Mouse (Mus musculus): Measurements from ENCODE around the gene Trnt1. TPM values are rescaled to one million over a fixed set of nuclear protein-coding genes. Genes with fewer than 3 reads are reported as not detected.

The Trnt1 gene
- 27.8 and 33.9 TPM in 2 replicates for total RNA-seq (2014; rRNA removed)
- polyA plus RNA-seq (2015; fragmentation: Nextera tagmentation; extraction: Ambion mirVana) = 56.6 and 56.7 TPM in 2 replicates

DNA sequence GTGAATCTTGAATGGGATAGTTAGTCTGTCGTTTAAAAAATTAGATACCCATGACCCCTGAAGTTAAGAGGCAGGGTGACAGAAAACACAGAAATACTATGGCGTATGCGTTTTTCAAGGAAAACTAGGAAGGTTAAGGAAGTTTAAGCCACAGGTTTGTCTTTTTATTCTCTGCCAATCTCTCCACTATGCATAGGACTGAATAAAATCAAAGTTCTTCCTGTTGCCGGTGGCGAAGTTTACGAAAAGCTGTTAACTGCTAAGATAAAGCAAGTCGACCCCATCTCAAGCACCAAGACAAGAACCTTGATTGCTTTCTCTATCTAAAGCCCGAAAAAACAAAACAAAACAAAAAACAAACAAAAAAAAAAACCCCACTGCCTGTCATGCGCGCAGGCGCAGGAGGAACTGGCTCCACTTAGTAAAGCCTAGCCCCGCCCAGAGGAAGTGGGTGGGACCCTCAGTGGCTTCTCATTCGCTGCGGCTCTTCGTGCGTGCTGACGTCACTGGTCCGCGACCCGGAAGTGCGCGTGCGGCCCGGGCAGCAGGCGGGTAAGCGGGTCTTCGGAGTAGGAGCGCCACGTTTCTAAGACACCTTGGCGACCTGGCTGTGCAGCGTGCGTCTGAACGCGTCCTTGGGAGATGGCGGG is at the start of gene Trnt1:
TSS of gene Trnt1 (plus strand) at position 481 of the 650 bp plus-strand sequence.
- peak; percentile 99 for DNase-seq (ENCODE audit: low spot score)
- 10% methylated on average over 35 of the region's 35 CpGs for WGBS

DNA sequence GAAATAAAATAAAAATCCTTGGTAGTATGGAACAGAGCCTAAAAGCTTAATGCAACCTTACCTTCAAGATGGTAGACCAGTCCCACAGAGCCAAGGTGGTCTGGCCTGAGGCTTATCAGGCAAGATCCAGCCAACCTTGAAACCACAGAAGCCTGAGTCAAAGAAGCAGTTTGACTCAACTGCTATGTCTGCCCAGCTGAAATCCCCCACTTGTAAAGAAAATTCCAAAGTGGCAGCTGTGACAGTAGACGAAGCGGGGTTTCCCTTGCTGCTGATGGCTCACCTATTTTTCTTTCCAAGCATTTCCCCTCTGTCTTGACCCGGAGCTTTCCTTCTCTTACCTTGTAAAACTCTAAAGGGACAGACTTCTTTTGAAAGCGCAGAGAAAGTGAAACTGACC is 43.3 kb upstream of the Trnt1 start:
- Histone ChIP-seq H3K27ac (no peak overlapping the region), H3K36me3 (ENCODE audit: insufficient read depth, low read length) (no peaks in the 10 kb centered on the region), H3K9ac (replicated peaks; ENCODE audit: low read length) (no peak overlapping the region), H3K4me1 (ENCODE audit: insufficient read depth, low read length) (no peaks in the 10 kb centered on the region), H3K27me3 (ENCODE audit: insufficient read depth, low read length) (no peaks in the 10 kb centered on the region), H3K4me2 (ENCODE audit: low read depth, low read length) (no peak overlapping the region), H3K4me3 (ENCODE audit: low read length) (no peak overlapping the region), H3K9me3 (ENCODE audit: low read length) (no peaks in the 10 kb centered on the region)
- DNase-seq (ENCODE audit: low spot score) = no peak
- 94% methylated on average over 4 of the region's 4 CpGs for WGBS
- no peak for TF ChIP-seq CTCF (IDR thresholded peaks at IDR 0.05; ENCODE audit: low read depth)
- no peak for ATAC-seq

More for the DNA sequence above, at the start of gene Trnt1:
- H3K27me3 ChIP-seq (ENCODE audit: insufficient read depth, low read length) = no peaks in the 10 kb centered on the region
- peaks cover 6% of the 10 kb centered on the region; the same call in 1 of the 2 replicates for H3K4me1 ChIP-seq (ENCODE audit: insufficient read depth, low read length)
- H3K4me2 ChIP-seq (ENCODE audit: low read depth, low read length) = peak within 1 kb of the TSS; percentile 99
- peak within 1 kb of the TSS; percentile 56; the same call in 1 of the 2 replicates for H3K27ac ChIP-seq
- H3K36me3 ChIP-seq (ENCODE audit: insufficient read depth, low read length) = 0 out of 2 replicates have a peak, but pooled peaks cover 4% of the 10 kb centered on the region
- H3K9ac ChIP-seq (replicated peaks; ENCODE audit: low read length) = peak within 1 kb of the TSS; percentile 64
- H3K4me3 ChIP-seq (ENCODE audit: low read length) = peak within 1 kb of the TSS; percentile 91
- ATAC-seq = peak; percentile 100
- no peak for TF ChIP-seq CTCF (IDR thresholded peaks at IDR 0.05; ENCODE audit: low read depth)
- H3K9me3 ChIP-seq (ENCODE audit: low read length) = no peaks in the 10 kb centered on the region

DNA sequence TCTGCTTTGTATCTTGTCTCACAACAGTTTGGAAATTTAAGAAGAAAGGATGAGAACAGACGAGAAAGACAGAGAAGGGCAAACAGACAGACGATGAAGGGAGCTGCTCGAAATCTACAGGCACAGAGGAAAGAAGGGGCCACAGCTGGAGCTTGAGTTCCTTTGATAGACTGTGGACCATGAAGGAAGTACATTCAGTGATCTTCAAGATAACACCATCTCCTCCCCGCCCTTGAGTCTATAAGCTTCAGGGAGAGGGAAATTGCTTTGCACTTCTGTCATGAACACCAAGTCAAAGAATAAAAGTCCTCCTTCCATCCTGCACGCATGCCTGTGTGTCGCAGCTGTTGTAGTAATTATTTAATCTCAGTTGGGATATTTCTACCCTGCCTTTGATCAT is 42.8 kb upstream of the Trnt1 start:
- DNase-seq (ENCODE audit: low spot score) = no peak
- 85% methylated on average over 6 of the region's 6 CpGs for WGBS

DNA sequence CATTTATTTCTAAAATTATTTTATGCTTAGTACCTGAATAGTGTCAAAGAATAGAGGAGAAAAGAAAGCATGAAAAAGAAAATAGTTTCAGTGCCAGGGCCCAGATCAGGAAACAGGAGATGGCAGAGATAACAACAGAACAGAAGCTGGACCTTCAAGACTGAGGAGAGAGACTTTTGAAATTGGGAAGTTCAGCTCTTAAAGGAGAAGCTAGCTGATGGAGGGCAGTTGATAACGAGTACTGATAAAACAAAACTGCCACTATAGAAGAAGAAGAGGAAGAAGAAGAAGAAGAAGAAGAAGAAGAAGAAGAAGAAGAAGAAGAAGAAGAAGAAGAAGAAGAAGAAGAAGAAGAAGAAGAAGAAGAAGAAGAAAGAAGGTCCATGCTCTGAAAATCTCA is 41.2 kb upstream of the Trnt1 start:
- Histone ChIP-seq H3K36me3 (ENCODE audit: insufficient read depth, low read length) (no peaks in the 10 kb centered on the region), H3K4me1 (ENCODE audit: insufficient read depth, low read length) (no peaks in the 10 kb centered on the region), H3K4me3 (ENCODE audit: low read length) (no peak overlapping the region), H3K9me3 (ENCODE audit: low read length) (no peaks in the 10 kb centered on the region), H3K27ac (no peak overlapping the region), H3K9ac (replicated peaks; ENCODE audit: low read length) (no peak overlapping the region), H3K27me3 (ENCODE audit: insufficient read depth, low read length) (no peaks in the 10 kb centered on the region), H3K4me2 (ENCODE audit: low read depth, low read length) (no peak overlapping the region)
- ATAC-seq (no peak), DNase-seq (ENCODE audit: low spot score) (no peak)
- TF ChIP-seq CTCF (IDR thresholded peaks at IDR 0.05; ENCODE audit: low read depth) = no peak
- 81% methylated on average over 1 of the region's 1 CpGs for WGBS

More for the DNA sequence above, 42.8 kb upstream of the Trnt1 start:
- H3K4me3 ChIP-seq (ENCODE audit: low read length) = no peak overlapping the region
- ATAC-seq = no peak
- no peak for TF ChIP-seq CTCF (IDR thresholded peaks at IDR 0.05; ENCODE audit: low read depth)
- no peaks in the 10 kb centered on the region for H3K36me3 ChIP-seq (ENCODE audit: insufficient read depth, low read length)
- no peaks in the 10 kb centered on the region for H3K4me1 ChIP-seq (ENCODE audit: insufficient read depth, low read length)
- H3K9me3 ChIP-seq (ENCODE audit: low read length) = no peaks in the 10 kb centered on the region
- no peak overlapping the region for H3K9ac ChIP-seq (replicated peaks; ENCODE audit: low read length)
- no peak overlapping the region for H3K27ac ChIP-seq
- H3K27me3 ChIP-seq (ENCODE audit: insufficient read depth, low read length) = no peaks in the 10 kb centered on the region
- no peak overlapping the region for H3K4me2 ChIP-seq (ENCODE audit: low read depth, low read length)

DNA sequence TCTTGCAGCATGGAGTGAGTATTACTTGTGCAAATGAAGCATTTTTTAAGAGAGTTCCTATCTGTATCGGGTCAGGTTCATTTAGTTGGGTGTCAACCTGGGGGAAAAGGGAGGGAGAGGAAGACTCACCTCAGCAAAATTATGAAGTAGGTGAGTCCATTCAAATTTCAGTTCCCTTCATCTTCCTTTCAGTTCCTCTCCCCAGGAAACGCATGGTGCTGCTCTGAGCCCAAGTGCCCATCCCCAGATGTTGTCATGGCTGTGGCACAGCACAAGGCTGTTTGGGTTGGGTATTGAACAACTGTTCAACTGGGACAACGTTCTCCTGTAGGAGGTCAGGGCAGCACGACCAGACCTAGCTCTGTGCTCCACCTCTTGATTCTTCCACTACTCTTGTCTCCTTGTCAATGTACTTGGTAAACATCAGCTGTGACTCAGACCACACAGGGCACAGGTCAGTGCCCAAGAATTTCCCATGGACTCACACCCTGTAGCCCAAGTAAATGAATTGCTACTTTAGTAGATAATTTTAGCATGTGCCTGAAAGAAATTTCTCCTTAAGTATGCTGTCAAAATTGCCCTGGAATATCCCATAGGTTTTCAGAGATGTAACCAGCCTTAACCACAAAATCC is 39.1 kb upstream of the Trnt1 start:
- WGBS = 78% methylated on average over 4 of the region's 4 CpGs
- Histone ChIP-seq H3K27ac (no peak overlapping the region), H3K4me1 (ENCODE audit: insufficient read depth, low read length) (no peaks in the 10 kb centered on the region), H3K9ac (replicated peaks; ENCODE audit: low read length) (no peak overlapping the region), H3K27me3 (ENCODE audit: insufficient read depth, low read length) (no peaks in the 10 kb centered on the region), H3K4me2 (ENCODE audit: low read depth, low read length) (no peak overlapping the region), H3K36me3 (ENCODE audit: insufficient read depth, low read length) (no peaks in the 10 kb centered on the region), H3K9me3 (ENCODE audit: low read length) (no peaks in the 10 kb centered on the region), H3K4me3 (ENCODE audit: low read length) (no peak overlapping the region)
- ATAC-seq (no peak), DNase-seq (ENCODE audit: low spot score) (no peak)
- no peak for TF ChIP-seq CTCF (IDR thresholded peaks at IDR 0.05; ENCODE audit: low read depth)

DNA sequence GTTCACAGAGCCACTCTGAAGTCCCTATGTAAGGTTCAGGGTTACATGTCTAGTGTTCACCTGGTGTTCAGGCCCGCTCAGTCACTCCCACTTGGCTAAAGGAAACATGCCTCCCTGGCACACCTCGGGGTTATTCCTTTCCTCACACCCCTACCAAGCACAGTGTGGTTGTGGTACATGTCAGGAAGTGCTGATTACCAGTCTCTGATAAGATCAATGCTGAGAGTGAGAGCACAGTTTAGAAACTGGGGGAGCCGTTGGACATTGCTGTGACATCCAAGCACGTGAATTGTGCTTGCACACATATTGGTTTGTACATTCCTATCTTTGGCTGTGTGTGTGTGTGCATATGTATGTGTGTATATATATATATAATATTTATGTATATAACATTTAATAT is 36.4 kb upstream of the Trnt1 start:
- Histone ChIP-seq H3K27me3 (ENCODE audit: insufficient read depth, low read length) (no peaks in the 10 kb centered on the region), H3K36me3 (ENCODE audit: insufficient read depth, low read length) (no peaks in the 10 kb centered on the region), H3K4me3 (ENCODE audit: low read length) (no peak overlapping the region), H3K9me3 (ENCODE audit: low read length) (no peaks in the 10 kb centered on the region), H3K4me2 (ENCODE audit: low read depth, low read length) (no peak overlapping the region), H3K9ac (replicated peaks; ENCODE audit: low read length) (no peak overlapping the region), H3K4me1 (ENCODE audit: insufficient read depth, low read length) (no peaks in the 10 kb centered on the region), H3K27ac (no peak overlapping the region)
- TF ChIP-seq CTCF (IDR thresholded peaks at IDR 0.05; ENCODE audit: low read depth) = no peak
- DNase-seq (ENCODE audit: low spot score) = no peak
- no peak for ATAC-seq
- 90% methylated on average over 4 of the region's 4 CpGs for WGBS

DNA sequence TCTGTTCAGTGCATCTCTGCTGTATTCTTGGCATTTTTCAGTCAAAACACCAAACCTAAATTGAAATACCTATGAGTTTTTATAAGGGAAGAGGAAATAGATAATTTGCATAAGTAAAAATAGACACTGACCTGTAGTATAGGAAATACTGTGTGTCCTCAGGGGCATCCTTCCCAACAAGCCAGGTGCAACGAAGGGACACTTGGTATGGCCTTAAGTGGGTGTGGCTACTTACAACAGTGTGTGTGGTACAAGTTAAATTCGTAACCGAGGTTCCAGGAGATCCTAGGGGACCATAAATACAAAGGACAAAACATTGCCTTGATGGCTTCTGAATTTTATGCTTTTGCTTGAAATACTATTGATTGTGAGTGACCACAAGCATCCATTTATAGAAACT is 30.7 kb upstream of the Trnt1 start:
- Histone ChIP-seq H3K27ac (no peak overlapping the region), H3K4me3 (ENCODE audit: low read length) (no peak overlapping the region), H3K9ac (replicated peaks; ENCODE audit: low read length) (no peak overlapping the region), H3K9me3 (ENCODE audit: low read length) (no peaks in the 10 kb centered on the region), H3K4me1 (ENCODE audit: insufficient read depth, low read length) (no peaks in the 10 kb centered on the region), H3K36me3 (ENCODE audit: insufficient read depth, low read length) (no peaks in the 10 kb centered on the region), H3K27me3 (ENCODE audit: insufficient read depth, low read length) (no peaks in the 10 kb centered on the region), H3K4me2 (ENCODE audit: low read depth, low read length) (no peak overlapping the region)
- DNase-seq (ENCODE audit: low spot score) = no peak
- TF ChIP-seq CTCF (IDR thresholded peaks at IDR 0.05; ENCODE audit: low read depth) = no peak
- no peak for ATAC-seq
- WGBS = 78% methylated on average over 3 of the region's 3 CpGs
